Mouse (Mus musculus): Measurements from ENCODE around the gene Grhl3.

Grhl3 gene

DNA sequence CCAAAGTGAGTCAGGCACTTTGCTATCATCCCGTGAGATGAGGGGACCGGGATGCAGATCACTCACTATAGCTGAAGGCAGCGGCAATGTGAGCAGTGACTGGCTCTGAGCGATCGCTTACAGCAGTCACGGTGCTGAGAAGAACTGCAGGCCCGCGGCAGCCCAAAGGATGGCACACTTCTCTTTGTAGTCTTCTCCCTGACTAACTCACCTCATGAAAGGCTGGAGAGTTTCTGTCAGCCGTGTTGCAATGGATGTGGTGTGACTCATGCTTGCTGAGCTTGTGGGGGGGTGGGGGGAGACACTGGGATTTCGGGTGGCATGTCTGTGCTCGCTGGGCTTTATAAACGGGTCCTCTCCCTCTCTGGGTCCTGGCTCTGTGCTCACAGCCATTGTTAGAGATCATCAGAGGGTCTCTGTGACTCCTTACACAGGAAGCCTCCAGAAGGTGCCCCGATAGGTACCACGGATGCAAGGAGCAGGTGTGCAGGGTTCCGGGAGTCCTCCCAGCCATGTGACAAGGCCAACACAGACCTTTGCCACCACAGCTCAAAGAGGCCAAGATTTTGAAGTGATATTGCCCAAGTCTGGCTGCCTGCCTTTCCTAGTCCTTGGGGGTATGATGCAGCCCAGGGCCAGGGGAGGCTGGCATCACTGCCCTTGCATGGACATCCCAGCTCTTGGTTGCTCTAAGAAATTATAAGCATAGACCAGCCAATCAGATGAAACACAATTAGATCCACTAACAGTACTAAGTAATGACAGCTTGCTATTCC lies 2.1 kb upstream of the Grhl3 start:
- no peak for DNase-seq (ENCODE audit: low spot score)

DNA sequence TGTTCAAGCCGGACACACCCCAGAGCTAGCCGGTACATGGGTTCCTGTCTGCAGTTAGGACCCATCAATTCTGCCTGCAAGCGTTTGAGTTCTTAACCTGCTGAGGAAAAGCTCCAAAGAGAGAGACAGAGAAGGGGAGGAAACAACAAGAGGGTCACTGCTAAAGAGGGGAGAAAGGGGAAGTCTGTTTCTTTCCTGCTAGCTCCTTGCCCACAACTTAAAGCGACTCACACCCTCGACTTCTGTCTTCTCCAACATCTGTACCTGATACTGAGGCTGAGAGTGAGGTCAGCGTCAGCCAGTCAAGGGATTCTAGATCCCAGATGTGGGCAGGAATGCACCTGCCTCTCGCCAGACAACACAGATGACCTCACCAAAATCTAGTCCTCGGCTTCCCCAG lies 1.2 kb downstream of the Grhl3 start:
- no peak for DNase-seq (ENCODE audit: low spot score)

DNA sequence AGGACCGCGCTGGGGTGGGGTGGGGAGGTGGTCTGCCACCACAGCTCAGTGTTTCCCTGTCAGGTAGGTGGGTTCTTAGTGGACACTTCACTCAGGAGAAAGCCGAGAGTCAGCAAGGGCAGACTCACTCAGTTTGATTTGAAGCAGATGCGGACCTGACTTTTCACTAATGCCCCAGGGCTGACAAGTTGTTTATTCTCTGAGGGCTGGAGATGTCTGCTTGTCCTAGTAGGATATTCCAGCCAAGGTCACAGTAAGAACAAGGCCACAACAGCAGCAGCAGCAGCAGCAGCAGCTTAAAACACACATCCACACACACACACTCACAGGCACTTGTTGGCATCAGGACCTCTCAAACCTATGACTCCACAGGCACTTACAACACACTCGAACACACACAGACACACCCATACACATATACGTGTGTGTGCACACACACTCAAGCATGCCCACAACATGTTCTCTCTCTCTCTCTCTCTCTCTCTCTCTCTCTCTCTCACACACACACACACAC lies 2.3 kb downstream of the Grhl3 start:
- DNase-seq (ENCODE audit: low spot score), result peak; percentile 45

DNA sequence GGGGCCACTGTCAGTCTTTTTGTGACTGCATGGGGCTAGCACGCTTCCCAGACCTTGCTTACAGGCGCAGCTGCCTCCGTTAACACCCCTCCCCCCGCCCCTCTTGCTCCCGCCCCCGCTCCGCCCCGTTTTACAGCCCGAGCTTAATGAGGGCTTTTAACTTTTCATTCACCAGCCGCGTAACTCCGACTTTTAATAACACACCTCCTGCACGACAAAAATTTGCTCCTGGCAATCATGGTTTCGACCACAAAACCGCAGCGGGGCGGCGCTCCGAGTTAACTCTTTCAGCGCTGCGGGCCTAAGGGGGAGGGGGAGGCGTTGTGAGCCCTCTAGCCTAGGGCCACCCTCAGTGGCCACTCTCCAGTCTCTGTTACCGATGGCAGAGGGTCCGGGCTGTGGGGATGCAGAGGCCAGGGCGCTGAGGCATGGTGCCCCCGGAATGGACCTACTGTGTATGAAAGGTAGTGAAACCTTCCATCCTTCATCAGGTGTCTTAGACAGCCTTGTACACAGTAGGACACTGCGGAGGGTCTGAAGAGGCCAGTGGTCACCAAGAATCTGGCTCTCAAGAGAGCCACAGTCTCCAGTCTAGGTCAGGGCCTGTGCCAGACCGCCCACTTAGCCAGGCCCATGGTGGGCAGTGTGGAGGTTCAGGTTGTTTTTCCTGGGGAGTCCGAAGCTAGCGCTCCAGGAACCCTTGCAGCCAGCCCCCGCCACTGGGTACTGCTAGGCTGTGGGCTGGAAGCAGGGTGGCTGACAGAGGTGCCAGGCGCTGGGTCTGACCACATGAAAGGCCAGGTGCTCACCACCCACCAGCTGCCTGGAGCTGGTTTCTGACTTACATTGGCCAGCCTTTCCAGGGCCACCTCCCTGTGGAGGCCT lies 3.0 kb downstream of the Grhl3 start:
- DNase-seq (ENCODE audit: low spot score), result peak; percentile 23

DNA sequence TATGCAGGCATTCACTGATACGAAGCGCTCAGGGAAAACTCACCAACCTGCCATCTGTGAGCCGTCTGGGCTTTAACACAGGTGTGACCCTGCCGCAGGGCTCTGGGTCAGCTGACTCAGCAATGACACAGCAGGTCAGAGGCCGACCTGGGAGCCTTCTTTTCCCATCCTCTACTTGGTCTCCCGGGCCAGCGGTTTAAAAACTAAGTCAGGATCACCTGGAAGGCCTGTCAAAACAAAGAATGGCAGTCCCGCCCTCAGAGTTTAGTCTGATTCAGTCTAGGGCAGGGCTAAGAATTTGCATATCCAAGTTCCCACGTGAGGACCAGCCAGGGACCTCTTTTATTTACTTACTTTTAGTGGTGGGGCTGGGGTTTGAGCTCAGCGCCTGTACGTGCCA lies 4.2 kb downstream of the Grhl3 start:
- DNase-seq (ENCODE audit: low spot score), result no peak

DNA sequence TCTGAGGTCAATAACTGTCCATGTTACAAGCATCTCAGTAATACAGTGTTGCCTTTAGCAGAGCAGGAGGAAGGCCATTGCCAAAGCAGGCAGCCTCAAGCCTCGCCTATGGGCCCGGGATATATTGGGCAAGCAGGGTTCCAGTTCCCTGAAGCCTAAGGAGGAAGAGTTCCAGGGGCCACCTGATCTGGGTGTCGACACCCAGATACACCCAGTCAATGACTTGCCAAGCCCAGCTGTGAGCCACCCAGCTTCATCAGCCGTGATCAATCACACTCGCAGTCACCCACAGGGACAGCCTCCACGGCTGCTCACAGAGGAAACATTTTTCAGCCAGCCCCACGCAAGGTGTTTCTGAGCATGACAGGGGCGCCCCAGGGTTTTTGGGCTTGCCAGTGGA lies 5.9 kb downstream of the Grhl3 start:
- DNase-seq (ENCODE audit: low spot score), result no peak

DNA sequence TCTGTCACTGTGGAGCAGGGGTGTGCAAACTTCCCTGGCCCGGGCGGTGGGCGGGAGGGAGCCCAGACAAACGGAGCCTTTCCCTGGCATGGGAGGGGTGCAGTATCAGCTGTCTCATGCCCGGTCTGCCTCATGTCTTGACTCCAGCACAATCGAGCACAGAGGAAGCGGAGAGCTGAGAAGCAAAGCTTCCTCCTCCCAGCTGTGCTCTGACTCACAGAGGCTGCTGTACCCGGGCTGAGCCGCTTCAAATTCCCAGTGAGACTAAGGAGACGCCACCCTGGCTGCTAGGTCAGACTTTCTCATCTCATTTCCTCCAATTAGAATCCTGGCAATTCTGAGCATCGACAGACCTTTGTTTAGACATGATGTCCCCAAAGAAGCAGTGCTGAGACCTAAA lies 6.4 kb downstream of the Grhl3 start:
- no peak for DNase-seq (ENCODE audit: low spot score)

DNA sequence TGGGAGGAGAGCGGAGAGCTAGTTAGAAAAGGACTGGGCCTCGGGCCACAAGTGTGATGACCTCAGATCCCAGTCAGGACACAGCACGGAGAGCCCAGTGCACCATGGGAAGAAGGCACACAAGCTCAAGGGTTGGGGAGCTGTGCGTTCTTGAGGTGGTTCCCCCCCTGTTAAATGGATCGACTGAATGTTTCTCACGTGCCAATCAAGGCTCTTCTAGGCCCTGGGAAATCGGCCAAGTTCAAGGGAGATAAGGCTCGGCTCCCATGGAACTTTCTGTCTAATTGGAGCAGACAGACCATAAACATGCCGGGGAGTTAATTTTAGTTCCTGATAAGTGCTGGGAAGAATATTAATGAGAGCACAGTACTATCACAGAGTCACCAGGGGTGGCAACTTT lies 8.0 kb downstream of the Grhl3 start:
- DNase-seq (ENCODE audit: low spot score), result peak; percentile 77

DNA sequence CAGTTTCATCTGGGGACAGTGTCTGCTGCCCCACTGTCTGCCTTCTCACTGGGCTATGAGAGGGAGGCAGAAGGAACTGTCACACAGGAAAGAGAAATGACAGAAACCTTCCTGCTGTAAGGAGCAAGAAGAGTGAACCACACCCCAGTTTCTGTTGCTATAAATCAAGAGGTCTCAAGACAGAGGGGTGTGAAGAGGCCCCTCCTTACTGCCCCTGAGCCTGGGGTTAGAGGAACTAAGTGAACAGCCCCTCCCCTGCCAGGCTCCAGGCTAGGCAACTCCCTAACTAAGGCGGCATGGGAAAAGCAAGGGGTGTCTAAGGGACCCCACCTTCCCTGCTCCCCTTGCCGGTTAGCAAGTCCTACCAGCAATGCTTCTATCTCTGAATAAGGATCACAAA lies 9.6 kb downstream of the Grhl3 start:
- no peak for DNase-seq (ENCODE audit: low spot score)

DNA sequence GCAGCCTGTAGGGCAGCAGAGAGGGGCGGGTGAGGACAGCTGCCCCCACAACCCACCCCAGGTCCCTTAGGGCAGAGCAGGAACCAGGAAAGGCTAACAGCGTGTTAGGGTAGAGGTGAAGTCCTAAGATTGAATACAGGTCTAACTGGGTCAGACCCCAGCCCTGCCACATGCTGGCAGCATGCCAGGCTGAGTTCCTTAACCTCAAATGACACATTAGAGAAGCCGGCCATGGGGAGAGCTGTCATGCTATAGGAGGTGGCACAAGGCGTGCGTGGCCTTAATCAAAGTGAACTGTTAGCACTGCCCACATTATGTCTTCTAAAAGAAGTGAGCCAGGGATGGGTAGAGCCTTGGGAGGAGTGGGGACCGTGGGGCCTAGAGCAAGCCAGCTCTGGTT lies 24.1 kb downstream of the Grhl3 start:
- no peak for DNase-seq (ENCODE audit: low spot score)

DNA sequence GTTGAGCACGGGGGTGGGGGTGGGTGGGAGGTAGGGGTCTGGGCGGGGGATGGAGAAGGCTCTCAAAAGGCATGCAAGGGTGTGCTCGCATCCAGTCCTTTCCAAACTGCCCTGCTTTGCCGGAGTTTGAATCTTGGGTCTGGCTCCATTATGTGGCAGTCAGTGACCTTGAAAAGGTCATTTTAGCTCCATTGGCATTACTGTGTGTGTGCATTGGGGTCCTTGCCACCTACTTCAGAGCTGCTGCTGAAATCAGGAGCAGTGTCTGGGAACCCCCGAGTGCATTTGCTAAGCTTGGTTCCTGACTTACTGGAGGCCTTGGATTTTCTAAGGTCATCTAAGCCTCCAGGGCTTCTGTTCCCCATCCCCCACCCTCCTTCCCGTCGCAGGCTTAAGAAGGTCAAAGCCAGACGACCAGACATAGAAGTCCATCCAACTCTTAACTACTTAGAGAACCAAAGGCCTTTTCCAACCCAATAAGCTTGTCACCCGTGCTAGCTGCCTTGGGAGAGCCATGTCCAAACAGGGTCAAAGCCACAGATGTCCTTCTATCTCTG lies 24.8 kb downstream of the Grhl3 start:
- DNase-seq (ENCODE audit: low spot score), result no peak

DNA sequence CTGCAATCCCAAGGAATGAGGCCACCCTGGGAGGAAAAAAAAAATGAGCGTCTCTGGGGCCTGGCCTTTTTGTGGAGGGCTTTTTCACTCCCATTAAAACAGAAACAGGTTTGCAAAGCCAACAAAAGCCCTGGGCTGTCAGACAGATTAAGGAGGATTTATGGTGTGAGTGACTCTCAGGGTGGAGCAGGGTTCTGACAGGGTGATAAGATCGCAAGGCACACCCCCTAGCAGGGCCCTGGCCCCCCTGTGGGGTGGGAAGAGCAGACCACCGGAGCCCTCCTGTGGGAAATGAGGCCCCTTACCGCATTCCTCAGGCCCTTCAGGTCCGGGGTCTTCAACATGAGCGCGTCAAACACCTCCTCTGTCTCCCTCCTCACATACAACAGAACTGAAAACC lies 25.3 kb downstream of the Grhl3 start:
- DNase-seq (ENCODE audit: low spot score), result no peak

DNA sequence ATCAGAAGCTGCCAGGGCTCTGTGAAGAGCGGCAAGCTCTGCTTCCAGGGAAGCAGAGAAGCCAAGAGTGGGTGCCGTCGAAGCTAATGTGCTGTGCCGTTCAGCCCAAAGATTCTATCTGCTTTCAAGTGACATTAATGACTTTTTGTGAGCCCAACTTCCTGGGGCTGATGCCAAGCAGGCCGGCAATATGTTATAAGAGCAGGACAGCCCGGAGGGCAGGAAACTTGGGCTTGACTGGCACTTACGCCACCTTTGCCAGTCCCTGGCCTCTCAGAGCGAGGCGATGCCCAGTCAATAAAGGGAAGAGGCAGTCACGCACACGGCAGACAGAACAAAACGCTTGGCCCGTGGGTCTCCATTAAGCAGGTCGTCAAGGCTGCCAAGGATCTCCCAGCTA lies 25.9 kb downstream of the Grhl3 start:
- DNase-seq (ENCODE audit: low spot score), result no peak

DNA sequence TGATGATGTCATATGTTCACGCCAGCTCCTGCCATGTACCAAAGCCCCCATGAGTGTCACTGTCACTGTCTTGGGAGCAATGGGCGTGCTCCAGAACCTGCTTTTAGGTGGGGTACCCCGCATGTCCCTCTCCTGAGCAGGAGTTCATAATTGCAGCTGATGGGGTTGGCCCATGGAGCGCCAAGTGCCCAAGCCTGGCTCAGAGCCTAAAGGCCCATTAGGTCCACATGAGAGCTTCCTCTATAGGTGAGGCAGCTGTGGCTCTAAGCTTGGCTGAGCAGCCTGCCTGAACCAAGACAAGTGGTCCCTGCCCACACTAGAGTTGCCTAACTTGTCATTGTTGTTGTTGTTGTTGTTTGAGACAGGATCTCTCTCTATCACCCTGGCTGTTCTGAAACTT lies 26.6 kb downstream of the Grhl3 start:
- DNase-seq (ENCODE audit: low spot score), result no peak

DNA sequence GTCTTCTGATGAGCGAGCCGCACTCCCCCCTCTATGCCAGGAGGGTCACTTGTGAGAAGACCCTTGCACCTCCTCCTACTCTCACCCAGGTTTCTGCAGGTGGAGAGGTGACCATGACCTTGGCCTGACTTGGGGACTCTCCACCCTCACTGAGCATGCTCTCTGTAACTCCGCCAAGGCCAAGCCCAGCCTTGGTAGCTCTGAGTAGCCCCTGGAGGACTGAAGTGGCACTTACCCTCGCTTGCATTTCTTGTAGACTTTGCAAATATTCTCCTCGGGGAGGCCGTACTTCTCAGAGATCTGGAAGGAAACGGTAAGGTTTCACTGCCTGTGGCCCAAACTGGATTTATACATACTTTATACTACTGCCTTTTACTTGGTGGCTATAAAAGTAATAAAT lies 27.4 kb downstream of the Grhl3 start:
- DNase-seq (ENCODE audit: low spot score), result no peak

DNA sequence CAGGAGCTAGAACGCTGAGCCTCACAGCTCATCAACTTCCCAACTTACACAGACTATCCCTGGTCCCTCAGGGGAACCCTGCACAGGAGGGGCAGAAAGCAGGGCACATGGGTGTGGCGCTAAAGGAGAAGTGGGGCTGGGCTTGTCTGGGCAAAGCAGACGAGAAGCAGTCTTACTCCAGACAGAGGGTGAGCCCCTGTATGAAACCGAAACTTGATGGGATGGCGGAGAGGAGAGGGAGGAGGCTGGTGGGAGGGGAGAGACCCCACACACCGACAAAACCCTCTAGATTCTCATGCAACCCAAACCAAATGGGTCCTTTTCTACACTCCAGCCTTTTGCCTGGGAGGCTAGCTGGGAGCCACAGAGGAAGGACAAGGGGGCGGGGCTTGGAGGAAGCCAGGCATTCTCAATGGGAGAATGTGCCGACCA lies 28.3 kb downstream of the Grhl3 start:
- no peak for DNase-seq (ENCODE audit: low spot score)

DNA sequence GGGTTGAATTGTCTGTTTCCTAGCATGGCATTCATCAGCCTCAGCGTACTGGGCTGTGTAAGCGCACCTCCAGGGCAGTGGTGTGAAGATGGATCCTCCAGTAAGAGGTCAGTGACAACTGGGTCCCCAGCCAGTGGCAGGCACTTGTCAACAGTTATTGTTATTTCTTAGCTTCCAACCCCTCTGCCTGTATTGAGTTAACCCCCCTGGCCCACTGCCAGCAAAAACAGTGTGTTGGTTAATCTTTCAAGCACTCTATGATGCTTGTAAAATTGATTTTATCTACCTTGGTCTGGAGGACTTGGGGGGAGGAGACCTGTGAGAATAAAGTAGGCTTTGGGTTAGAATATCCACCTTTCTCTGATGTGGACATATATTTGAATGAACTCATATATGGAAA lies 29.1 kb downstream of the Grhl3 start:
- no peak for DNase-seq (ENCODE audit: low spot score)

DNA sequence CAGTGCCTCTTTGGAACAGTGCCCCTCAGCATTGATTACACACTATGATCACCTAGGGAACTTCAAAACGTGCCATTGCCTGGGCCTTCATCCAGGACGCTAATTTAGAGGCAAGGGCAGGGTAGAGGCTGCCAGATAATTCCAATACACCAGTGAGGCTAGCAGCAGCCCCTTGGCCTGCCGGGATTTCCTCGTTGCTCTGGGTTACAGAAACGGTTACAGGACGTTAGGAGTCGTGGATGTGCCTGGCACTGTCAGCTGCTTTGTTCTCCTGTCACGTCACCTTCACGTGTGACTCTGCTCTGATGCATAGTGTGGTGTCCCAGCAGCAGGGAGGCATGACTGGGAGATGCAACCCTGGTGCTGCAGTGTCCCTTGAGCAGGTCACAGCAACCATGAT lies 33.4 kb downstream of the Grhl3 start:
- no peak for DNase-seq (ENCODE audit: low spot score)

DNA sequence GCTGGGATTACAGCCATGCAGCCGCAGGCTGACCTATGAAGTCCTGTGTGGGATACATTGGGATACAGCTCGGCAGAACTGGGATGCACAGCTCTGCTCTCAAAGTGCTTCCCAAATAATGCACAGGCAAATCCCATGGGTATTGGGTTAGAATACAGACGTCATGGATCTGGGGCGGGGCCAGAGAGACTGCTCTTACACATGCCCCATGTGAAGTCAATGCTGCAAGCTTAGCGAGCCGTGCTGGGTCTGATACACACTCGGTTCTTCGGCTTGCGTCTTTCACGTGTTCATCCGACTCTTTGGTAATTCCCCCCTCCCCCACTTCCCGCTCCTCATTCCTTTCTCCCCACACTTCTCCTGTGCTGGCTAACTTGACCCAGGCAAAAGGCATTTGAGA lies 34.4 kb downstream of the Grhl3 start:
- DNase-seq (ENCODE audit: low spot score), result no peak

DNA sequence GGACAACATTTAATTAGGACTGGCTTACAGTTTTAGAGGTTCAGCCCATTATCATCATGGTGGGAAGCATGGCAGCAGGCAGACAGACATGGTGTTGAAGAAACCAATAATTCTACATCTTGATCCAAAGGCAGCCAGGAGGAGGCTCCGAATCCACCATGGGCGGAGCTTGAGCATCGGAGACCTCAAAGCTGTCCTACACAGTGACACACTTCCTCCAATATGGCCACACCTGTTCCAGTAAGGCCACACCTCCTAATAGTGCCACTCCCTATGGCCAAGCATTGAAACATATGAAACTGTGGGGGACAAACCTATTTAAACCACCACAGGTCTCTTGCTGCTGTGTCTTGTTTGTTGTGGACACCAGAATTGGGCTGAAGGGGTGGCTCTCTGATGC lies 38.4 kb downstream of the Grhl3 start:
- no peak for DNase-seq (ENCODE audit: low spot score)

DNA sequence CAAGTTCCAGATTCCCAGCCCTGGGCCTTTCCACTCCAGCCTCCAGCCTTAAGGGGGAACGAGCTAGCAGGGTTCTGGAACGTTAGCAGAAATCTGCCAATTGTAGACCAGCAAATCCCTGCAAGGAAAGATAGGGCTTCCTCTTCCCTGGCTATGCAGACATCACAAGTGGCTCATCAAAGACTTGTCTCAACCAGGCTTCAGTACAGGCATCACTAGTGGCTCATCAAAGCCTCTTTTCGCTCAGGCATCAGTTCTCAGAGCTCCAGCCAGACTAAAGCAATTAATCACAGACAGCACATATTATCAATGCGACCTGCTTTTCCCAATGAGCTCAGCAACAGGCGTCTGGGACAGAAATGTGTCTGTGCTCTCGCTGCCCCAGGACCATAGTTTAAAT lies 40.4 kb downstream of the Grhl3 start:
- no peak for DNase-seq (ENCODE audit: low spot score)

DNA sequence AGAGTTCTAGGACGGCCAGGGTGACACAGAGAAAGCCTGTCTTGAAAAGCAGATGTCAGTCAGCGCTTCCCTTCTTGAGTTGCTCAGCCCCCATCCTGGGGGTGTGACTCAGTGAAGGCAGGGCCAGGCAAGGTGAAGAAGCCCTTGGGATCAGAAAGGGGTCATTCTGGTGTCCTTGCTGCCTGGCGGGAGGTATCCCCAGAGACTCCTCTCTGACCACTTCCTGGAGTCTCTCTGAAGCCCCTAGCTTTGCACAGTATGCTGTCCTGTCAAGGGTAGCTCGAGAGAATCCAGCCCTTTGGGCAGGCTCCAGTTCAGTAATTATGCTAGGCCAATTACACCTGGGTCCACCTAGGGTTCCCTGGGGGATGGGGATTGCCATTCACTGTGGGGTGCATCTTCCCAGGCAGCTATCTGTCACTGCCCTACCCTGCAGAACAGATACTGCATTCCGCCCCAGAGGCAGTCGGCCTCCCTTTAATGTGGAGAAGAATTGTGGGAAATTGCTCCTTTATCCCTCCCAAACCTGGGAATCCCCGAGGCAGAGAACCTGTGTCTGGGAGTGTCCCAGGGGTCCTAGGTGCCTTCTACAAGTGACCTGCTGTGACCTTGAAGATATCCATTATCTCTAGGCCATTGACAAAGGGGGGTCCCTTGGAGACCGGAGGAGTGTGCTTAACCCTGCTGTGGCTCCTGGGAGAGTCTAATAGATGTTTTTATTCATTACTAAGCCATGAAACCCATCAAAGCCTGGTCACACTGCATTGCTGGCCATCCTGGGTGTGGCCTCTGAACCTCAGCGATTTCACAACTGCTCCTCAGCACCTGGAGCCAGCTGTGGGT lies 41.4 kb downstream of the Grhl3 start:
- DNase-seq (ENCODE audit: low spot score), result no peak
